Mouse (Mus musculus): ENCODE data around the gene Hikeshi.

The Hikeshi gene

DNA sequence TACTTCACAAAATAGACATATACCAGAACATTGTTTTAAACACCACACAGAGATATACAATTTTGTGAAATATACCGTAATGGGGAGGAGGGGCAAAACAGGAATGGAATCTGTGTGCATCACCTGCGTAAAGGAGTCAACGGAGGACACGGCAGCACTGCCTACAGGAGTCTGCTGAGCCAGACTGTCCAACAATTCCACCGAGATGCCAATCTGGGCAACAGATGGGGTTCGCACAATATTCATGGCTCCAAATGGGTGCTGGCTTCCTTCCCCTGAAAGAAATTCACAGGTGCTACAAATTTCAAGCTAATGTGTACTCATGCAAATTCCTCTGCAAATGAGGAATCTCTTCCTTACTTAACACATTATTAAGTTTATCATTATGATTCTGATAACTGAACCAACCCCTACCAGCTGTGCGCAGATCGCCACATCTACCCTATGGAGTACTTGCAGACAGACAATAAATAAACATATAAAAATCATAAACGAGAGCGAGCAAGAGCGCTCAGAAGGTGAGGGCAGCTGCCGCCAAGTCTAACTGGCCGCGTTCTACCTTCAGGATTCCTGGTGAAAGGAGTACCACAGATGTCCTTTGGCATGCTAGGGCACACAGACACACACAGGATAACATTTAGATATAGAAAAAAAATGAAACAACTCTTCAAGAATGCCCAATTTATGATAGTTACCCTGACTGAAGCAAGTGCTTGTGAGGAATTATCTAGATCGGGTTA, 17.4 kb downstream of the Hikeshi start:
- in situ Hi-C loops (cut with MboI; ENCODE audit: low pct_unique_long_range_greater_than_20kb in 1 of 2, low sequenced_read_pairs in 2 of 2, unreplicated experiment in 1 of 2), result no loop called here

- in situ Hi-C loops (cut with MboI; ENCODE audit: low pct_unique_long_range_greater_than_20kb in 1 of 2, low sequenced_read_pairs in 2 of 2, unreplicated experiment in 1 of 2), result no loop called here
These were observed 23.2 kb downstream of the Hikeshi start for GRCm38 (mm10) chr7:89917776-89918175.

DNA sequence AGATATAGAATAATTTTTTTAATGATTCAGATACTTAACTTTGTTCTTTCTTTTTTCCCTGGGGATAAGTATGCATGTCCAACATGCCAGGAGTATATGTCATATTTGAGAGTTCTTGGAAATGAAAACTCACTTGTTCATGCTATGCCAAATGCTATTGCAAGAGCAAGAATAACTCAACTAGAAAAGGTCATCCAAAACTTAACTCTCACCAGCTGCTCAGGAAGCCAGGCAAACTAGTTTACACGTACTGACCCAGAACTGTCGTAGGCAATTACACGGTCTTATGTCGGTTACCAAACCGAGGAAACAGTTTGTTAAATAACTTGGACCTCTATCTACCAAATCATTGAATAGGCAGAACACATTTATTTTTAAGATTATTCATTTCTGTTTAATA, 24.3 kb downstream of the Hikeshi start:
- in situ Hi-C loops (cut with MboI; ENCODE audit: low pct_unique_long_range_greater_than_20kb in 1 of 2, low sequenced_read_pairs in 2 of 2, unreplicated experiment in 1 of 2), result no loop called here

DNA sequence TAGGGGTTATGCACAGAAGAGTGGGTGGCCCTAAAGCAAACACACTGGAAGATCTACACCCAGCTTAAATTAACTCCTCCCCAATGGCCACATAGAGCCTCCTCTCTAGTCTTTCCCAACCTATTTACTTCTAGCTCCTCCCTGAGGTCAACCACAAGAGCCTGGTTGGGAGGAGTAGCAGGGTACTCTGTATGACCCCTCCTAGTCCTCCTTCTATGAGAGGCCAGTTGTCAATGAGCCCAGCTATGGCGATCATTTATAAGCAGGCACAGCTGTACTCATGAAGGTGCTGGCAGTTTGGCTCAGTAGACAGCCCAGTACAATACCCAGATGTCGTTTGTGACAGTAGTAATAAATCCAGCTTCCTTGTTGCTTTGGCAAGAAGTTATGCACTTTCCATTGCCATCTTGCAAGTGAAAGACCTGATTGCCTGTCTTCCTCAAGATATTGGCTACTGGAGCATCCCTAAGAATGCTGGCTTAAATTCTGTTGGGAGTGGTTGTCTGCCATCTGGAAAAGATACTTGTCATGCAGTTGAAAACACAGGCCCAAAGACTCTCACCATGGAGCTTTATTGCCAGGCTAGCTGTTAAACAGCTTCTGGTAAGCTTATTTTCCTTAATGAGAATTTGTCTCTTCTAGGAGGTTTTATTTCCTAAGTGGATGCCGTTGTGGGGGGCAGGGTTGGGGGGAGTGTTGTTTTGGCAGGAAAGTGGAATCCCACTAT, 27.4 kb downstream of the Hikeshi start:
- in situ Hi-C loops (cut with MboI; ENCODE audit: low pct_unique_long_range_greater_than_20kb in 1 of 2, low sequenced_read_pairs in 2 of 2, unreplicated experiment in 1 of 2), result no loop called here

DNA sequence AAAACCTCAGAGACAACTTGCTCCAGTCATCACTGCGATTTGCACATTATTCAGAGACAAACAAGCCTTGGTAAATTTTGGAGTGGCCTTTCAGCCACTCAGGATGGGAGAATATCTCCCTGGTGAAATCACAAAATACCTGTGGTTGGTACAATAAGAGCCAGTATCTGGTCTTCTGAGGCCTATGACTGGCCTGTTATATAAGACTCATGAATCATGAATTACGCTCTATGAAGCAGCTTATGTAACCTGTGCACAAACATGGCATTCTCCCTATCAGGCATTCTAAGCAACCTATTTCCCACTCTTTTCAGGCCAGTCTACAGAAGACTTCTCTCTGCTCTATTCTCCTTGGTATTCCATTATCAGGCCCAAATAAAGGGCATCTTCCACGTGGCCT, 28.6 kb downstream of the Hikeshi start:
- in situ Hi-C loops (cut with MboI; ENCODE audit: low pct_unique_long_range_greater_than_20kb in 1 of 2, low sequenced_read_pairs in 2 of 2, unreplicated experiment in 1 of 2), result no loop called here

DNA sequence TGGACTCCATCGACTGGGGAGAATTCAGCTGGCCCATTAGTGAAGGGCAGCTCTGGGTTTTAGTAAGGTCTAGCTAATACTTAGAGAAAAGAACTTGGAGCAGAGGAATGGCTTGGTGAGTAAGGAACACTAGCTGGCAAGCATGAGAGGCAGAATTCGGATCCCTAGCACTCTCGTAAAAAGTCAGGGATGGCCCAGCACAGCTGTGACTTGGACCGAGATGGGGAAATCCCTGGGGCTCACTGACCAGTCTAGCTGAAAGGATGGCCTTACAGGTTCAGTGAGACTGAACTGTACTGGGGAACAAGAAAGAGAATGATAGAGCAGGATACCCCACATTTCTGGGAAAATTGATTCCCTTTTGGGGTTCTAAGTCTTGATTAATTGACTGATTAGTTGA, 31.3 kb downstream of the Hikeshi start:
- in situ Hi-C loops (cut with MboI; ENCODE audit: low pct_unique_long_range_greater_than_20kb in 1 of 2, low sequenced_read_pairs in 2 of 2, unreplicated experiment in 1 of 2), result no loop called here

DNA sequence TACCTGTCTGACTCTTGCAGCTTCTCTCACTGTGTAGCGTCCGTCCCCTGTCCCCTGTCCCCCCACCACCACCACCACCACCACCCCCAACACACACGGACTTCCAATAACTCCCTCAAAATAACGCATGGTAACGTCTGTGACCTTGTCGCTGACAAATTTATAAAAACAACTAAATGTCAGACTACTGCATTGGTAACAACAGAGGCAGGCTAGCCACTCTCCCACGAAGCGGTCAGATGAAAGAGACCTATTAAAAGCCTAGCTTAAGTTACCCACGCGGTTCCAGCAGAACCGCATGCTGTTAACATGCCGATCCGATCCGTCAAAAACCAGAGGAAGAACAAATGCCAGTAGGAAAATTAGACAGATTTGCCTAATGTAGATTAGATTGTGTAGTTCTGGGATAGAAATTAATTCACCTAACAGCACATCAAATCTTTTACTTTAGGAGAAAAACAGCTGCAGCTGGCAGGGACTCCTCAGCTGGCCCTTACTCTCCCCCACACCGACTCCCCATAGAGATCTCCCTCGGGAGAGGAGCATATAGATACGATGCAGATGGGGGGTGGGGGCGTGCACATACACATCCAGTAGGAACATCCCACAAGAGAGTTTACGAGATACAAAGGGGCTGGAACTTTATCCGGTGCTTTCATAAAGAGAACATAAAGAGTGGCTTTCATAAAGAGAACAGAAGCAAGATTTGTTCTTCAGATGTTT, 31.9 kb downstream of the Hikeshi start:
- in situ Hi-C loops (cut with MboI; ENCODE audit: low pct_unique_long_range_greater_than_20kb in 1 of 2, low sequenced_read_pairs in 2 of 2, unreplicated experiment in 1 of 2), result no loop called here

DNA sequence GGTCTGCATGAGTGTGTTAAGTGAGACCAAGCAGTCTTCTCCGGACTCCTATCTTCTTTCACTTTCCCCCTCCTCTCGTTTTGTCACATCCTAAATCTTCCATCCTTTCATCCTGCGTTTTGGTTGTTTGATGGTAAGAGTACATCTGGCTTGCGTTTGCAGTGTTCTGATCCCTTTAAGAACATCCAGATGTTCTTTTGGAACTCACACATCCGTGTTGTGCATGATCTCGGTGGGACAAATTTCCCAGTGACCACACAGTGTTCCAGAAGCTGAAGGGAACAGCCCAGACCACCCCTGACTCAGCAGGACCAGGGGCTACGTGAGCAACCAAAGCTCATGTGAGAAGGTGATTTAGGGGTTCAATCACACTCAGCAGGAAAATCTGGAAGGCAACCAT, 32.6 kb downstream of the Hikeshi start:
- in situ Hi-C loops (cut with MboI; ENCODE audit: low pct_unique_long_range_greater_than_20kb in 1 of 2, low sequenced_read_pairs in 2 of 2, unreplicated experiment in 1 of 2), result no loop called here

DNA sequence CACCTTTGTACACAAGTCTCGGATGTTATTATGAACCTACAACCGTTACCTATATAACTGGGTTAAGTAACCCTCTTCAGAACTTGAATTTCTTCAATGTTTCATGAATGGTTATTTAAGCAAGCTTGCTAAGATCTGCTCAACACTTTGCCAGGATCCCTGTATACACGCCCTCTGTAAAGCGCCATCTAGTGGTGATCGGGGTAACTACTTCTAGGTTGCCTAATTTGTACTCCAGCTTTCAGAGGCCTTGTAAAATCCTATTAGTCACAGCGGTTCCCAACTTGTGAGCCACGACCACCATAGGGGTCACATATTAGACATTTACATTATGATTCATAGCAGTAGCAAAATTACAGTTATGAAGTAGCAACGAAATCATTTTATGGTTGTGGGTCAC, 33.1 kb downstream of the Hikeshi start:
- in situ Hi-C loops (cut with MboI; ENCODE audit: low pct_unique_long_range_greater_than_20kb in 1 of 2, low sequenced_read_pairs in 2 of 2, unreplicated experiment in 1 of 2), result no loop called here

GRCm38 (mm10) chr7:89903442-89904343, 37.3 kb downstream of the Hikeshi start, which contains the start of gene Ccdc81:
Ccdc81 (minus strand) TSS chr7:89903629.
- in situ Hi-C loops (cut with MboI; ENCODE audit: low pct_unique_long_range_greater_than_20kb in 1 of 2, low sequenced_read_pairs in 2 of 2, unreplicated experiment in 1 of 2), result no loop called here

DNA sequence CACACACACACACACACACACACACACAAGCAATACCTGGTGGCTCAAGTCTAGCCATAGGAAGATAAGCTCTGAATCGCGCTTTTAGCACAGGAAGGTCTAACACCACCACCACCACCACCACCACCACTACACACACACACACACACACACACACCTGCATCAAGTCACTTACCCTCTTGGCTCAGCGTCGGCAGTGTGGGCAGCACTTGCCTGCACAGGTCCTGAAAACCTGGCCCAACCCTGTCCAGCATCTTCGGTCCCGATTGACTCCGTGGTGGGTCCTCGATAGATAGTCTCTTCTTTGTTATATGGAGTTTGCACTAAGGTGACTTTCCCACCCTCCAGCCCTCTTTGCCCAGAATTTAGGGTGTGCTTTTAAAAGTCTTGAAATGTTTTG, 38.0 kb downstream of the Hikeshi start:
- in situ Hi-C loops (cut with MboI; ENCODE audit: low pct_unique_long_range_greater_than_20kb in 1 of 2, low sequenced_read_pairs in 2 of 2, unreplicated experiment in 1 of 2), result no loop called here

- in situ Hi-C loops (cut with MboI; ENCODE audit: low pct_unique_long_range_greater_than_20kb in 1 of 2, low sequenced_read_pairs in 2 of 2, unreplicated experiment in 1 of 2), result no loop called here
These were observed 49.1 kb downstream of the Hikeshi start for GRCm38 (mm10) chr7:89891856-89892255.

DNA sequence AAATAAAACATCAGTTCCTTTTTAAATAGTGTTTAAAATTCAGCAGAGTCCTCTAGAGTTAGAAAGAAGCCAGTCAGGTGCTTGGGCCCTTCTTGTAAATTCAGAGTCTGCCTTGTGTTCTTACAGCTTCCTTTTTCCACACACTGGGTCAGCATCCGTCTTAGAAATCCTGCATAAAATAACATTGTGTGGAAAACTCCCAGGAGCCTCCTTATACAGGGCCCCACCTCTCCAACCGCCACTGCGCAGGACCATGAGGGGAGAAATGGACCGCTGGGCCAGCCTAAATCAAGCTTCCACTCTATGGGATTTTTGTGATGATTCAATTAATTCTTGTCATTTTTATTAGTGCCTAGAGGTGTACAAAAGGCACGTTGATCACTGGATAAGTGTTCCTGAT, 49.6 kb downstream of the Hikeshi start:
- in situ Hi-C loops (cut with MboI; ENCODE audit: low pct_unique_long_range_greater_than_20kb in 1 of 2, low sequenced_read_pairs in 2 of 2, unreplicated experiment in 1 of 2), result no loop called here

- in situ Hi-C loops (cut with MboI; ENCODE audit: low pct_unique_long_range_greater_than_20kb in 1 of 2, low sequenced_read_pairs in 2 of 2, unreplicated experiment in 1 of 2), result no loop called here
These were observed 56.5 kb downstream of the Hikeshi start for GRCm38 (mm10) chr7:89884551-89884950.

- in situ Hi-C loops (cut with MboI; ENCODE audit: low pct_unique_long_range_greater_than_20kb in 1 of 2, low sequenced_read_pairs in 2 of 2, unreplicated experiment in 1 of 2), result no loop called here
These were observed 61.3 kb downstream of the Hikeshi start for GRCm38 (mm10) chr7:89879686-89880085.

Data from mouse embryonic stem cell (cell line).